Mouse (Mus musculus): ENCODE results near the gene Ssr2. TPM values are rescaled to one million over a fixed set of nuclear protein-coding genes. Genes with fewer than 3 reads are reported as not detected.
A peak's percentile ranks its signal among the peaks of the same experiment; 100 is the strongest.

Ssr2 gene
- polyA plus RNA-seq, 1 experiment from 2014 or later, result 135 TPM

- no peak overlapping the region for H3K4me3 ChIP-seq (replicated peaks)
- no peak overlapping the region for H3K4me2 ChIP-seq
- H3K9ac ChIP-seq, result no peak overlapping the region; the same call in 1 of the 2 replicates
- 97% methylated on average over 6 of the region's 6 CpGs for WGBS
- H3K4me1 ChIP-seq, result peaks cover 37% of the 10 kb centered on the region
- ATAC-seq (ENCODE audit: low FRiP score), result no peak
- H3K9me3 ChIP-seq, result no peaks in the 10 kb centered on the region
- H3K27ac ChIP-seq, result 0 out of 2 replicates have a peak overlapping the region, but pooled peaks have one; percentile 10
- no peaks in the 10 kb centered on the region for H3K27me3 ChIP-seq
- H3K36me3 ChIP-seq (replicated peaks), result peaks cover 51% of the 10 kb centered on the region
Measured at GRCm38 (mm10) chr3:88555731-88556130, 19.9 kb upstream of the Ssr2 start.

- no peak overlapping the region for H3K4me3 ChIP-seq (replicated peaks)
- 96% methylated on average over 8 of the region's 8 CpGs for WGBS
- ATAC-seq (ENCODE audit: low FRiP score), result no peak
- no peaks in the 10 kb centered on the region for H3K9me3 ChIP-seq
- H3K27ac ChIP-seq, result no peak overlapping the region
- H3K36me3 ChIP-seq (replicated peaks), result peaks cover 60% of the 10 kb centered on the region
- no peak overlapping the region for H3K9ac ChIP-seq
- H3K4me2 ChIP-seq, result no peak overlapping the region
- no peaks in the 10 kb centered on the region for H3K27me3 ChIP-seq
- H3K4me1 ChIP-seq, result peaks cover 30% of the 10 kb centered on the region
Measured at GRCm38 (mm10) chr3:88556616-88557015, 19.1 kb upstream of the Ssr2 start.

GRCm38 (mm10) chr3:88559596-88559995 lies 16.1 kb upstream of the Ssr2 start:
- Histone ChIP-seq H3K4me3 (replicated peaks) (no peak overlapping the region), H3K9me3 (no peaks in the 10 kb centered on the region), H3K4me2 (no peak overlapping the region), H3K36me3 (replicated peaks) (peaks cover 89% of the 10 kb centered on the region), H3K27me3 (no peaks in the 10 kb centered on the region), H3K9ac (no peak overlapping the region), H3K27ac (no peak overlapping the region), H3K4me1 (peaks cover 25% of the 10 kb centered on the region)
- no peak for ATAC-seq (ENCODE audit: low FRiP score)
- WGBS, result 91% methylated on average over 9 of the region's 9 CpGs

- WGBS, result 68% methylated on average over 4 of the region's 4 CpGs
- no peak for ATAC-seq (ENCODE audit: low FRiP score)
- H3K27me3 ChIP-seq, result no peaks in the 10 kb centered on the region
- no peak overlapping the region for H3K9ac ChIP-seq
- H3K36me3 ChIP-seq (replicated peaks), result peaks cover 97% of the 10 kb centered on the region
- H3K27ac ChIP-seq, result no peak overlapping the region
- H3K4me3 ChIP-seq (replicated peaks), result no peak overlapping the region
- no peaks in the 10 kb centered on the region for H3K9me3 ChIP-seq
- H3K4me2 ChIP-seq, result no peak overlapping the region
- H3K4me1 ChIP-seq, result peaks cover 8% of the 10 kb centered on the region; the same call in 1 of the 2 replicates
Measured at GRCm38 (mm10) chr3:88561989-88562388, 13.7 kb upstream of the Ssr2 start.

GRCm38 (mm10) chr3:88563442-88563841 lies 12.2 kb upstream of the Ssr2 start:
- 80% methylated on average over 4 of the region's 4 CpGs for WGBS
- H3K4me1 ChIP-seq, result peaks cover 8% of the 10 kb centered on the region; the same call in 1 of the 2 replicates
- H3K36me3 ChIP-seq (replicated peaks), result peaks cover 97% of the 10 kb centered on the region
- no peak; the same call in 1 of the 2 replicates for ATAC-seq (ENCODE audit: low FRiP score)
- no peak overlapping the region for H3K4me2 ChIP-seq
- no peaks in the 10 kb centered on the region for H3K27me3 ChIP-seq
- H3K9ac ChIP-seq, result no peak overlapping the region
- peak overlapping the region; percentile 25 for H3K27ac ChIP-seq
- no peaks in the 10 kb centered on the region for H3K9me3 ChIP-seq
- H3K4me3 ChIP-seq (replicated peaks), result no peak overlapping the region

- Histone ChIP-seq H3K27me3 (no peaks in the 10 kb centered on the region), H3K9me3 (no peaks in the 10 kb centered on the region), H3K36me3 (replicated peaks) (peaks cover 98% of the 10 kb centered on the region), H3K4me1 (peaks cover 8% of the 10 kb centered on the region; the same call in 1 of the 2 replicates), H3K4me3 (replicated peaks) (no peak overlapping the region), H3K27ac (peak overlapping the region; percentile 25), H3K4me2 (no peak overlapping the region), H3K9ac (no peak overlapping the region)
- ATAC-seq (ENCODE audit: low FRiP score), result no peak
- 90% methylated on average over 7 of the region's 7 CpGs for WGBS
Measured at GRCm38 (mm10) chr3:88563966-88564365, 11.7 kb upstream of the Ssr2 start.

- no peak for ATAC-seq (ENCODE audit: low FRiP score)
- Histone ChIP-seq H3K27me3 (no peaks in the 10 kb centered on the region), H3K4me2 (no peak overlapping the region), H3K9me3 (no peaks in the 10 kb centered on the region), H3K36me3 (replicated peaks) (peaks cover 96% of the 10 kb centered on the region), H3K4me1 (peaks cover 8% of the 10 kb centered on the region; the same call in 1 of the 2 replicates), H3K9ac (no peak overlapping the region), H3K4me3 (replicated peaks) (no peak overlapping the region), H3K27ac (no peak overlapping the region)
- 93% methylated on average over 3 of the region's 3 CpGs for WGBS
Measured at GRCm38 (mm10) chr3:88566116-88566515, 9.6 kb upstream of the Ssr2 start.

- Histone ChIP-seq H3K36me3 (replicated peaks) (peaks cover 91% of the 10 kb centered on the region), H3K9ac (no peak overlapping the region), H3K27ac (no peak overlapping the region), H3K4me1 (peaks cover 8% of the 10 kb centered on the region; the same call in 1 of the 2 replicates), H3K4me3 (replicated peaks) (no peak overlapping the region), H3K9me3 (no peaks in the 10 kb centered on the region), H3K4me2 (no peak overlapping the region), H3K27me3 (no peaks in the 10 kb centered on the region)
- no peak for ATAC-seq (ENCODE audit: low FRiP score)
- WGBS, result 99% methylated on average over 4 of the region's 4 CpGs
Measured at GRCm38 (mm10) chr3:88566536-88567061, 9.1 kb upstream of the Ssr2 start.

- Histone ChIP-seq H3K4me2 (no peak overlapping the region), H3K9ac (no peak overlapping the region), H3K27me3 (no peaks in the 10 kb centered on the region), H3K4me1 (no peaks in the 10 kb centered on the region), H3K27ac (no peak overlapping the region), H3K9me3 (no peaks in the 10 kb centered on the region), H3K4me3 (replicated peaks) (no peak overlapping the region), H3K36me3 (replicated peaks) (peaks cover 79% of the 10 kb centered on the region)
- ATAC-seq (ENCODE audit: low FRiP score), result no peak
- 94% methylated on average over 6 of the region's 6 CpGs for WGBS
Measured at GRCm38 (mm10) chr3:88567892-88568291, 7.8 kb upstream of the Ssr2 start.

GRCm38 (mm10) chr3:88568615-88569014 lies 7.1 kb upstream of the Ssr2 start:
- H3K27me3 ChIP-seq, result no peaks in the 10 kb centered on the region
- no peaks in the 10 kb centered on the region for H3K4me1 ChIP-seq
- H3K4me2 ChIP-seq, result no peak overlapping the region
- no peak for ATAC-seq (ENCODE audit: low FRiP score)
- WGBS, result 100% methylated on average over 2 of the region's 2 CpGs
- H3K9ac ChIP-seq, result no peak overlapping the region
- no peaks in the 10 kb centered on the region for H3K9me3 ChIP-seq
- peaks cover 72% of the 10 kb centered on the region for H3K36me3 ChIP-seq (replicated peaks)
- no peak overlapping the region for H3K27ac ChIP-seq
- no peak overlapping the region for H3K4me3 ChIP-seq (replicated peaks)

- Histone ChIP-seq H3K27ac (no peak overlapping the region), H3K27me3 (no peaks in the 10 kb centered on the region), H3K36me3 (replicated peaks) (peaks cover 67% of the 10 kb centered on the region), H3K4me1 (no peaks in the 10 kb centered on the region), H3K4me3 (replicated peaks) (no peak overlapping the region), H3K9ac (no peak overlapping the region), H3K9me3 (no peaks in the 10 kb centered on the region), H3K4me2 (no peak overlapping the region)
- no peak for ATAC-seq (ENCODE audit: low FRiP score)
- WGBS, result 94% methylated on average over 2 of the region's 2 CpGs
Measured at GRCm38 (mm10) chr3:88569093-88569492, 6.6 kb upstream of the Ssr2 start.

GRCm38 (mm10) chr3:88569694-88570093 lies 6.0 kb upstream of the Ssr2 start:
- no peaks in the 10 kb centered on the region for H3K9me3 ChIP-seq
- H3K9ac ChIP-seq, result no peak overlapping the region
- no peak overlapping the region for H3K27ac ChIP-seq
- no peak overlapping the region for H3K4me2 ChIP-seq
- WGBS, result 97% methylated on average over 5 of the region's 5 CpGs
- H3K27me3 ChIP-seq, result no peaks in the 10 kb centered on the region
- peaks cover 61% of the 10 kb centered on the region for H3K36me3 ChIP-seq (replicated peaks)
- ATAC-seq (ENCODE audit: low FRiP score), result no peak
- no peak overlapping the region for H3K4me3 ChIP-seq (replicated peaks)
- no peaks in the 10 kb centered on the region for H3K4me1 ChIP-seq

- Histone ChIP-seq H3K27ac (no peak overlapping the region), H3K36me3 (replicated peaks) (peaks cover 54% of the 10 kb centered on the region), H3K4me1 (no peaks in the 10 kb centered on the region), H3K27me3 (no peaks in the 10 kb centered on the region), H3K4me3 (replicated peaks) (no peak overlapping the region), H3K9me3 (no peaks in the 10 kb centered on the region), H3K9ac (no peak overlapping the region), H3K4me2 (no peak overlapping the region)
- 95% methylated on average over 10 of the region's 10 CpGs for WGBS
- ATAC-seq (ENCODE audit: low FRiP score), result no peak
Measured at GRCm38 (mm10) chr3:88570341-88570740, 5.3 kb upstream of the Ssr2 start.
